Mouse (Mus musculus) heart, postnatal 0 days (tissue): ENCODE data around the gene 2410004P03Rik.
A peak's percentile ranks its signal among the peaks of the same experiment; 100 is the strongest.

ENCODE experiments used
- CTCF ChIP-seq: IDR thresholded peaks from 2 replicates; pipeline ENCODE4 v1.5.1; 2016; ENCODE audit warnings: antibody characterized with exemption, control low read depth, low read depth
- EP300 ChIP-seq: IDR thresholded peaks from 2 replicates; pipeline ENCODE4 v1.6.1; 2016; ENCODE audit warnings: antibody characterized with exemption, low read depth

DNA sequence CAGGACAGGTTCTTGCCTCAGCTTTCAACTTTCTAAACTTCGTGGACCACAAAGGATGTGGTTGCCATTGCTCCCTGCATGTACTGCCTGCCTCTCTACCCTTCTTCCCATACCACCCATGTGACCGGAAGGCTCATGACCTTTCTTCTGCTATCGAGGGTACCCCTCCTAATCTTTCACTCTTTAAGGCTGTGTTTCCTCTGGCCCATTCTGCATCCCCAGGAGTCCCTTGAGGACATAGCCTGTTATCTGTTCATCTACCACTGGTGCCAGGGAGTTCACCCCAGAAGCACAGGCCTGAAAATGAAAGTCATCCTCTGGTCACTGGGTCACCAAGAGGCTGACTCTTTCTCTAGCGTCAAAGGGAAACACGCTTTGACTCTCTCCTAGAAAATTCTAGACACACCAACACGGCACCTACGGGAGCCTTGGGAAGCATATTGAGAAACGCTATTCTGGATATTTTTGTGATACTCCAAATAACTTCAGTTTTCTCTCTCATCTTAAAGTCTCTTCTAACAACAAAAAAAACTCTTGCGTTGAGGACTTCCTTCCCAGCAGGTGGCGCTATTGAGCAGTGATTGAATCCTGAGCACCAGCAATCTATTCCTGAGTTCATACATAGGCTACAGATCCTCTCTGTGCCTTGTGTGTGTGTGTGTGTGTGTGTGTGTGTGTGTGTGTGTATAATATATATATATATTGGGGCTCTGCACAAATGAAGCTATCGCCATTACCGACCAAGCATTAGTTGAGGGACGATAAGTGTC lies 21.4 kb upstream of the 2410004P03Rik start:
- peak; percentile 85 for TF ChIP-seq CTCF
- no peak for TF ChIP-seq EP300
